Mouse (Mus musculus) testis, postnatal 10 days (tissue): ENCODE data around the gene Gm42878.
"Not testable (repeated sequence)": the region's sequence is repeated elsewhere in the genome, so short reads cannot be mapped to it uniquely, and the experiment has no call there.

Experiments
- DNase-seq: peaks from one replicate; pipeline ENCODE4 v3.0.0; 2021; ENCODE audit warnings: low spot score

Gene Gm42878

DNA sequence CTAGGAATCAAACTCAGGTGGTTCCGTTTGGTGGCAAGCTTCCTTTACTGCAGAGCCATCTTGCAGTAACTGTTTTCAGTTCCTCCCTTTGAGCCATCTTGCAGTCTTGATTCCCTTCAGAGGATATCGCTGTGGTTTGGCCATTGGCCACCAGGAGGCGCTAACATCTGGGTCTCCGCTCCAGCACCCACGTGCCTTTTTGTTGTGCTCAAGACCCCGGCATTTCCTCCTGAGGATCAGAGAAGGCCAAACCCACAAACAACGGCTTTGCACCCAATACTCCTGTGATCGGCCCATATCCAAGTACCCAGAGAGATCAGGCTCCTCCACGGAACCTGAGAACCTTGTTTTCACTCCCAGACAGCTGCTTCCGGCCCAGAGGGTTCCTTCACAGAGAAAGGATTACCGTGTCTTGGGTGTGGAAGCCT, 19.2 kb upstream of the Gm42878 start:
- DNase-seq: peak; percentile 95

DNA sequence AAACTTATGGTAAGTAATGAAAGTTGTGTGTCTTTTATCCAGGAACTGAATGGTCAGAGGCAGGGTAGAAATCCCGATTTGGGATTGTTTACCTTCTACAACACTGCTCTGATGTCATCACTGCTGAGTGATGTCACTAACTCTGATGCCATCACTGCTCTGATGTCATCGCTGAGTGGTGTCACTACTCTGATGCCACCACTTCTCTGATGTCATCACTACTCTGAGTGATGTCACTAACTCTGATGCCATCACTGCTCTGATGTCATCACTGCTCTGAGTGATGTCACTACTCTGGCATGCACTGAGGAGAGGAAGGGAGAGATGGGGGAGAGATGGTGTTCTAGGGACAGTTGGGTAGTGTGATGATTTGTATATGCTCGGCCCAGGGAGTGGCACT, 17.2 kb upstream of the Gm42878 start:
- DNase-seq: no peak

GRCm38 (mm10) chr5:121549196-121549595, 3.9 kb upstream of the Gm42878 start:
- no peak for DNase-seq

GRCm38 (mm10) chr5:121547084-121547483, 1.8 kb upstream of the Gm42878 start:
- DNase-seq: no peak

DNA sequence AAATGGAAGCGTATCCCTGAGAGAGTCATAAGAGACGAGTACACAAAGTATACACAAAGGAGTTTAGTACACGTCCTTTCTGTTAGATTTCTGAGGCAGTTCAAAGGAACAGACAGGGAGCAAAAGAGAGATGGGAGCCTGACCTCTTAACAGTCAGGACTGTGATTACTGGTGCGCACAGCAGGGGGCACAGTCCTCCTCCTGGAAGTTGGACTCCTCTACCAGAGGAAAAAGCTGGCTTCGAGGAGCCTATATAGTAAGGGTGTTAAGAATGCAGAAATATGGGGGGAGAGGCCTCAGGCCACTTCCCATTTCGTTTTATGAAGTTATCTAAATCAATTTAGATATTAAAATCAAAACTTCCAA, 1.2 kb upstream of the Gm42878 start:
- DNase-seq: peak; percentile 79

GRCm38 (mm10) chr5:121545793-121546529, 679 bp upstream of the Gm42878 start, which contains the start of gene Mapkapk5:
TSS of gene Mapkapk5 (minus strand) at chr5:121545905.
- DNase-seq: peak; percentile 98

DNA sequence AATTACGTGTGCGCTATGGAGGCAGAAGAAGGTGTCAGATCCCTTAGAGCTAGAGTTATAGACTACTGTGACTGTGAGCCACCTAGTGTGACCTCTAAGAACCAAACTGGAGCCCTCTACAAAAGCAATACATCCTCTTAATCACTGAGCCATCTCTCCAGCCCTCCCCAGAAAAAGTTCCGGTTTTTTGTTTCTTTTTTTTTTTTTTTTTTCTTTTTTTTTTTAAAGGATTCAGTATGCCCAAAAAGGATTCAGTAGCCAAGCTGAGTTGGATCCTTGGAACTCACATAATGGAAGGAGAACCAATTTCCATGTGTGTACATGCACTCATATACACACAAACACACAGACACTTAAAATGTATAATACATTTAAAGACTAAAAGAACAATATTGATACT, 1.9 kb downstream of the Gm42878 start:
- no peak for DNase-seq

- no peak for DNase-seq
Measured at GRCm38 (mm10) chr5:121541235-121541634, 4.0 kb downstream of the Gm42878 start.

DNA sequence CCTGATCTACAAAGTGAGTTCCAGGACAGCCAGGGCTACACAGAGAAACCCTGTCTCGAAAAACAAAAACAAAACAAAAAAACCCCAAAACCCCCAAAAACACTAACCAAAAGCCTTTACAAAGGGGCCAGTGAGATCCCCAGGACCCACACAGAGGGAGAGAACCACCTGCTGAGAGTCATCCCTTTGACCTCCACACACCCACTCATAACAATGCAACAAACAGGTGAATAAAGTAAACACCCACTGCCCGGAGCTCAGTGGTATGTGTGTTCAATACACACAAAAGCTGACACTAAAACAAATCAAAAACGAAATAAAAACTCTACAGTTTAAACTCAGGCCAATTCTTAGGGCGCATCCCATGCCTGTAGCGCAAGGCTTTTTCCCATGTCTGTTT, 5.2 kb downstream of the Gm42878 start:
- no peak for DNase-seq

DNA sequence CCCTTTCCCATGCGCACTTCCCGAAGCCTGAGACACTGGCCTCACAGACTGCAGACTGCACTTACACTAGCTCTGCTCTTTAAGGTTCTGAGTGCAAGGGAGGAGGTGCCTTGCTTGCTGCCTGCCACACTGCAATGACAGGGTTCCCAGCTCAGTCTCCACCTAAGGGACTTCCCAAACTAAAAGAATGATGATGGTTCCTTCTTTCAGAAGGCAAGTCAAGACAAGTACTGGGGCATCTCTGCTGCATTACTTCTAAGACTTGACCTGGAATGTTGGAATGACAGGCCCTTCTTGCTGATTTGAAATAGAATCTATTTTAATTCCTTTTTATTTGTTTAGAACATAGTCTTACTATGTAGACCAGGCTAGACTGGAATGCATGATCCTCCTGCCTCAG, 7.7 kb downstream of the Gm42878 start:
- no peak for DNase-seq

- no peak for DNase-seq
Measured at GRCm38 (mm10) chr5:121536921-121537555, 8.2 kb downstream of the Gm42878 start.

DNA sequence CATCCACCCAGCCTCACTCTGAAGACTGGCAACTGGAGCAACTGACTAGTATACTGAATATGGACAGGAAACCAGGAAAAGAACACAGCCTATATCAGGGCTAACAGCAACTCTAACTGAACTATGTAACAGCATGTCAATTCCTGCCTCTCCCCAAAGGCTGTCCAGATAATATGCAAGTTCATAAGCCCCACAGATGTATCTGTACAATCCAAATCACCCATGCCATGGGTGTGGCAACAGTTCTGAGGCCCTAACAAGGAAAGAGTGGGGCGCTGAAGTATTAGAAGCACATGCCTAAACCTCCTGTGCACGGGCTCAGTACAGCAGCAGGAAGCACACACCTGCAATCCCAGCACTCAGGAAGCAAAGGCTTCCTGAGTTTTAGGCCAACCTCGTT, 10.2 kb downstream of the Gm42878 start:
- no peak for DNase-seq

- DNase-seq: no peak
Measured at GRCm38 (mm10) chr5:121534521-121534920, 10.8 kb downstream of the Gm42878 start.

- DNase-seq: no peak
Measured at GRCm38 (mm10) chr5:121526961-121527360, 18.3 kb downstream of the Gm42878 start.

DNA sequence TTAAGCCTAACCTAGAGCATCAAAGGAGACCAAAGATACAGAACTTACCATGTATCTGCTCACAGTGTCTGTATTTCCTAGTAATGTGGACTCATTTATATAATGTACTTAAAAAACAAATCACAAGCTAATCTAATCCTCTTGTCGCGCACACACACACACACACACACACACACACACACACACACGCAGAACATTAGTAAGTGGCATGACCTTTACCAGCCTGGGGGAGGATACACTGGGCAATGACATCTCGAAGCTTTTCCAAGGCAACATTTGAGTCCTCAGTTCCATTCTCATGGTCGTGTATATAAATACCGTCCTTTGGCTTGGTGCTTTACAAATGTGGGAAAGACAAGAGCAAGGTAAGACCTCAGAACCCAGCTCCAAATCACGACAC, 18.8 kb downstream of the Gm42878 start:
- DNase-seq: no peak

DNA sequence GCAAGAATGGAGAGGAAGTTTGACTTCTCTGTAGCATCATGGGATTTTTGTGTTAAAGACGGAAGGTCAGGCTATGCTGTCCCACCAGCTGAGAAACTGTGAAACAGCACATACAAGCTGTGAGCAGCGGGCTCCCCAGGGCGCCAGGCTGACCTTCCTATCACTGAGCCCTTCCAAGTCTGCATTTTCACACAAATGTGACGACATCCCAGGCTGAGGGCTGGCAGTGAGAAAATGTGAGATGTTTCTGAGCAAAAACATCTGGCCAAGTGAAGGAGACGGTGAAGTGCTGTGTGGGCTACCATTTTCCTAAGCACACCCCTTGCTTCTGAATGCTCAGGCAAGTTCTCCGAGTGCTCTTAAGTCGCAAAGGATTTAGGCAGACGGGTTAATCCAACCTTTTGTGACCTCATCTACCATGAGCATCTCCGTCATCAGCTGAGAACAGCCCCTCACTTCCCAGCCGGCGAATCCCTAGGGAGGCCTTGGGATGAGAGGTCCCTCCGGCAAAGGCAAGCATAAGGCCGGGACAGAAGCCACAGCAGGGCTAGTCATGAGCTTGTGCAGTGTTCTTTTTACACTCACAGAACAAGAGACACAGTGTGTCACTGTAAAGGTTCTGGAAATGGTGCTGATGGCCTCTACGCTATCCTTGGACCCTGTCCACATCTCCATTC, 19.4 kb downstream of the Gm42878 start:
- DNase-seq: no peak

- not testable (repeated sequence) for DNase-seq
Measured at GRCm38 (mm10) chr5:121519758-121520157, 25.5 kb downstream of the Gm42878 start.

- DNase-seq: no peak
Measured at GRCm38 (mm10) chr5:121518983-121519382, 26.3 kb downstream of the Gm42878 start.

DNA sequence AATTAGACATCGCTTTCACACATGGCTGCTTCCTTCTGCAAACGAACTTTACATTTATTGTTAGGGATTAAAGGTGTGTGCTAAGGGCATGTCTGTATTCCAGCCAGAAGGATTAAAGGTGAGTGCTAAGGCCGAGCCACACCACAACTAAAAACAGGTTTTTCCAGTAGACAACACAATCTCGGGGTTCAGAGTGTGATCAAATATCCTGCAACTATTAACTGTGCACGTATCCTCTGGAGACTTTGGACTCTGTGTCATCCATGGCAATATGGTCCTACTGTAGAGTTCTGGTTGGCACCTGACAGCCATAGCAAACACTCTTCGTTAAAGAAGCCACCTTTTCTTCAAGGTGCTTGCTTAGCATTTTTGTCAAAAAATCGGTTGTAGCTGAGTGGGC, 35.3 kb downstream of the Gm42878 start:
- DNase-seq: no peak

DNA sequence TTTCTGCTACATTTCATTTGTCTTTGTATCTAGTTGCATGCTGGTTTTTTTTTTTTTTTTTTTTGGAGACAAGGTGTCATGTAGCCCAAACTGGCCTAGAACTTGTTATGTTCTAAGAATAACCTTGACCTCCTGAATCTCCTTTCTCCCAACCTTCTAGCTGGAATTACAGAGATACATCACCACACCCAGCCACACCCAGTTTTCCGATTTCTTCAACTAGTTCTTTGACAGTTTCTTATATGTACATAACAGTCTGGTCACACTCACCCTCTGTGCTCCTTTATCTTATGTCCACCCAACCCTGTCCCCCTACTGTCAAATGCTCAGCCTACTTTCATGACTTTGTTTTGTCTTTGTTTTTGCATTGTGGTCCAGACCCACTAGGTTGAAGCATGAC, 38.4 kb downstream of the Gm42878 start:
- no peak for DNase-seq

DNA sequence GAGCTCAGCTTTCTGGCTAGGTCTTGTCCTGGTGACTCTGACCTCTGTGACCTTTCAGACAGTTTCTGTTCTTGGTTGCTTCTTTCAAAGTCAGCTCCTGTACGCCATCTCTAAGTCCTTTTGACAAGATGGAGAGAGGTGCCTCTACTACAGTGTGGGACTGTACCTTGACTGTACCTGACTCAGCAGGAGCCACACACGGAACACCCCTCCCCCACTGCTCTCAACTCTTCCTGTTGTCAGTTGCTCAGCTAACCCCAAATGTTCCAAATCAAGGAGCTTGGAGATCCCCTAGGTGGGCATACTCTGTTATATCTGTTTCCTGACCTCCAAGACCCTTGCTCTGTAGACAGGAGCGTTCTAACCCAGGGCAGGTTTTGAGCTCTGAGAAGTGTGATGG, 42.1 kb downstream of the Gm42878 start, which contains the start of gene Adam1b:
Adam1b (minus strand) TSS at position 205 of the 400 bp plus-strand sequence.
- no peak for DNase-seq

DNA sequence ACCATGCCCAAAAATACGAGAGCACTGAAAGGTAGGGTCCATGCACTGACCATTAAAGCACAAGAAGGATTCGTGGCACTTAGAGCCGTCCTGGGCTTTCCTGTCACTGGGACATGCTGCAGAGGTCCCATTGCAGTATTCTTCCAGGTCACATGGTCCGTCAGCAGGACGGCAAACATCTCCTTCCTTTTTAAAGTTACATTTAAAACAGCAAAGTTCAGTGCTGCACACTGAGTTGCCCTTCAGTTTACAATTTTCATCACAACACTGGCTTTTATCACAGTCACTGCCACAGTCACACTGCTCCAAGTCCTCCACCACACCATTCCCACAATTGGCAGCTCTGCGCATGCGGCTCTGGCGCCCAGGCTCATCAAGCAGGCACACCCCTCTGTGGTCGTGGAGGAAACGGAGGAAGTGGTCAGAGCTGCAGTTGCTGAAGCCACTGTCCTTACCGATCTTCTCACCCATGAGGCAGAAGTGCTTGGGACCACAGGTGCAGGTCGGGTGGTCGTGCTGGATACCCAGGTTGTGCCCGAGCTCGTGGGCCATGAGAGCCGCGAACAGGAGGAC, 43.8 kb downstream of the Gm42878 start:
- not testable (repeated sequence) for DNase-seq

DNA sequence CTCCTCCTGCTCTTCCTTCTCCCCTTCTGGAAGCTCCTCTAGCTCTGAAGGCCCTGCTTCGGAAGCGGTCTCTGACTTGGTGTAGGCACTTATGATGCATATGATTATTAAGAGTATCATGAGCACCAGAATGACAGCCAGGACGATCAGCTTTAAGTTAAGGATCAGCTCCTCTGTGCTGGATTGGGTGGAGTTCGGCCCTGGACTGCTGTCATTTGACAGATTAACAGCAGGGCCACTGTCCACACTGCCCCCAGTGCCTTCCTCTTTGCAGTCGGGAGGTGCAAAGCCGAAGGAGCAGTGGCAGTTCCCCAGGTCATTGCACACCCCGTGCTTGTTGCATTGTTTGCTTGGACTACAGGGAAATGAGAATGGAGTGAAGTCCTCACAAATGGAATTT, 44.6 kb downstream of the Gm42878 start:
- DNase-seq: no peak
